Mouse (Mus musculus) hindbrain, postnatal 0 days (tissue): ENCODE data around the gene Lgals3. TPM values are rescaled to one million over a fixed set of nuclear protein-coding genes. Genes with fewer than 3 reads are reported as not detected.

Experiments used
- ATAC-seq: fragments of 200-750 bp; cut with Nextera tagmentation; 2 replicates; pipeline ENCODE4 v1.8.0; 2017; ENCODE audit warnings: mild to moderate bottlenecking, moderate TSS enrichment, moderate library complexity
- DNase-seq: peaks from one replicate; pipeline ENCODE4 v3.0.0-alpha.2; 2015; ENCODE audit warnings: low spot score
- H3K27ac ChIP-seq: fragments of 300-500 bp; sonication (generic); 2 replicates; pipeline ENCODE4 v1.5.1; 2014; ENCODE audit warnings: mild to moderate bottlenecking
- H3K27me3 ChIP-seq: fragments of 300-500 bp; sonication (generic); 2 replicates; pipeline ENCODE4 v1.6.1; 2014; ENCODE audit warnings: low read length, mixed read lengths; ENCODE audit not compliant: insufficient read depth
- H3K36me3 ChIP-seq: fragments of 300-500 bp; sonication (generic); 2 replicates; pipeline ENCODE4 v1.6.1; 2014; ENCODE audit warnings: low read length, mixed read lengths; ENCODE audit not compliant: insufficient read depth
- H3K4me1 ChIP-seq: fragments of 300-500 bp; sonication (generic); 2 replicates; pipeline ENCODE4 v1.6.1; 2014; ENCODE audit warnings: antibody characterized with exemption, low read length, mixed read lengths; ENCODE audit not compliant: insufficient read depth
- H3K4me2 ChIP-seq: fragments of 300-500 bp; sonication (generic); 2 replicates; pipeline ENCODE4 v1.6.1; 2014; ENCODE audit warnings: low read depth, mild to moderate bottlenecking, low read length, moderate library complexity, mixed read lengths
- H3K4me3 ChIP-seq: fragments of 300-500 bp; sonication (generic); 2 replicates; pipeline ENCODE4 v1.5.1; 2014; ENCODE audit warnings: low read length
- H3K9ac ChIP-seq: fragments of 300-500 bp; sonication (generic); replicated peaks from 2 replicates; pipeline ENCODE4 v1.6.1; 2014; ENCODE audit warnings: mild to moderate bottlenecking, low read length, moderate library complexity, mixed read lengths
- H3K9me3 ChIP-seq: fragments of 300-500 bp; sonication (generic); 2 replicates; pipeline ENCODE4 v1.6.1; 2016; ENCODE audit warnings: low read length, mixed read lengths
- CTCF ChIP-seq: IDR thresholded peaks from 2 replicates; pipeline ENCODE4 v1.5.1; 2016; ENCODE audit warnings: antibody characterized with exemption, control low read depth, low read depth
- WGBS: fragments of 180-500 bp; shearing (Covaris S2); extraction: QIAGEN DNeasy Blood & Tissue Kit; methylation state at CpG from one replicate; pipeline ENCODE4 v1.1.7; 2014; 5-methylcytosine and 5-hydroxymethylcytosine counted together
- polyA plus RNA-seq: library from polyadenylated mRNA; unstranded; fragments of >200 nt; fragmentation: Nextera tagmentation; extraction: Ambion mirVana; gene quantifications from 2 replicates; pipeline ENCODE4 v1.2.1, GENCODE M21; 2015
- total RNA-seq: library from RNA; depleted of rRNA; stranded (reverse); fragments of >200 nt; gene quantifications from 2 replicates; pipeline ENCODE4 v1.2.3, GENCODE M21; 2014; rRNA removed

Gene Lgals3
- total and polyA plus RNA-seq, 2 experiments from 2014 or later = 2.1 to 6.6 TPM

DNA sequence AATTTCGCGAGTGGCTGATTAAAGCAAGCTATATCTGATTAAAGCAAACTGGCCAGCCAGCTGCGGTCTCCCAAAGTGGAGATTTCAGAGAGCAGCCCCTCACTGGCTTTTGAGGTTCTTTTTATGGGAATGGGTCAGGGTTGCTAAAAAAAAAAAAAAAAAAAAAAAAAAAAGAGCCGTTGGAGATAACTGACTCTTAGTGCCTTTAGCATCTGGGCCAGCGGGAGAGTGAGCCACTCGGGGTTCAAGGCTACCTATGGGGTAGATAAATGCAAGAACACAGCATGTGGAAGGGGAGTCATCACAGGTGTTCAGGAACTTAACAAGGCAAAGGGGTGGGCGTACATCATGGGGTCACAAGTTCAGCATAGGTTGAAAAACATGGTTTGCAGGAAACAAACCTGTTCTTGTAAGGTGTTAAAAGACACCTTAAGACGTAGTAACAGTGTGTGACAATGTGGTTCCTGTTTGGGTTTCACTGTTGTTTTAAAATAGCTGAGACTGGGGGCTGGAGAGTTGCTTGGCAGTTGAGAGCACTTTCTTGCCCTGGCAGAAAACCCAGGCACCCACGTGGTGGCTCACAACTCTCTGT, 51.6 kb downstream of the Lgals3 start:
- H3K27me3 ChIP-seq = no peaks in the 10 kb centered on the region
- DNase-seq (no peak), ATAC-seq (no peak)
- H3K9me3 ChIP-seq = no peaks in the 10 kb centered on the region
- H3K9ac ChIP-seq = no peak overlapping the region
- H3K4me1 ChIP-seq = no peaks in the 10 kb centered on the region
- H3K27ac ChIP-seq = no peak overlapping the region
- no peak overlapping the region for H3K4me3 ChIP-seq
- H3K4me2 ChIP-seq = no peak overlapping the region
- TF ChIP-seq CTCF = no peak
- 86% methylated on average over 9 of the region's 9 CpGs for WGBS
- H3K36me3 ChIP-seq = no peaks in the 10 kb centered on the region

DNA sequence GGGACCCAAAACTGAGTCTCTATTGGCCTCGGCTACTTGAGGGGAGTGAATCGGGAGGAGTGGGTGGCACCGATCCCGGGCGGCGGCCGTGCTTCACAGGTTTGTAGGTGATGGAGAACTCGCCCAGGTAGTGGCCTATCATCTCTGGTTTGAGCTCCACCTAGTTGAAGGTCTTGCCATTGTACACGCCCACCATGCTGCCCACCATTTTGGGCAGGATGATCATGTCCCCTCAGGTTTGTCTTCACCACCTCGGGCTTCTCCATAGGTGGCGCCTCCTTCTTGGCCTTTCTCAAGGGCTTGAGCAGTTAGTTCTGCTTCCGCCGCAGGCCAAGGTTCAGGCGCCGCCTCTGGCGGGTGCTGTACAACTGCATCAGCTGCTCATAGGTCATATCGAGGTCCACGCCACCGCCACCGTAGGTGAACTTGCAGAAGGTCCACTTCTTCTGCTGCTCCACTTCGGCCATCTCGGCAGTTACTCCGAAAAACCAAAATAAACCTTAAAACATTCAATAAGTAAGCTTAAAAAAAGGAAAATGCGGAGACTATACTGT, 52.2 kb downstream of the Lgals3 start:
- H3K4me1 ChIP-seq = no peaks in the 10 kb centered on the region
- no peak overlapping the region for H3K4me3 ChIP-seq
- WGBS = 93% methylated on average over 24 of the region's 24 CpGs
- H3K9me3 ChIP-seq = no peaks in the 10 kb centered on the region
- H3K4me2 ChIP-seq = no peak overlapping the region
- ATAC-seq = no peak
- H3K9ac ChIP-seq = no peak overlapping the region
- DNase-seq = no peak
- no peaks in the 10 kb centered on the region for H3K27me3 ChIP-seq
- no peak for TF ChIP-seq CTCF
- H3K36me3 ChIP-seq = no peaks in the 10 kb centered on the region
- H3K27ac ChIP-seq = no peak overlapping the region

DNA sequence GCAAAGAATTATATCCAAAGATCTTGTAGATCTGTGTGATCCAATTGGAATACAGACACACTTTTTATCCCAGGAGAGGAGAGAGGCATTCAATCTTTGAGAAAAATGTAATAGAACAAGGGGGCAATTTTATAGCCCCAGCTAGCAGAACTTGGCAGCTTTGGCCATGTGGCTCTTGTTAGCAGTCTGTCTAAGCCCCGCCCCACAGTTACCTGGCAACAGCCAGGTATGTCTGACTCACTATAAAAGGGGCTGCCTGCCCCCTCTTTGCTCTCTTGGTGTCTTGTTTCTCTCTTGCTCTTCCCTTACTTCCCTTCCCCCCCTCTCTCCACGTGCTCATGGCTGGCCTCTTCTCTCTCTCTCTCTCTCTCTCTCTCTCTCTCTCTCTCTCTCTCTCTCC, 54.1 kb downstream of the Lgals3 start:
- Histone ChIP-seq H3K27ac (no peak overlapping the region), H3K4me3 (no peak overlapping the region), H3K36me3 (no peaks in the 10 kb centered on the region), H3K27me3 (no peaks in the 10 kb centered on the region), H3K9me3 (no peaks in the 10 kb centered on the region), H3K9ac (no peak overlapping the region), H3K4me2 (no peak overlapping the region), H3K4me1 (no peaks in the 10 kb centered on the region)
- DNase-seq (no peak), ATAC-seq (no peak)
- WGBS = 46% methylated on average over 2 of the region's 2 CpGs
- TF ChIP-seq CTCF = no peak

DNA sequence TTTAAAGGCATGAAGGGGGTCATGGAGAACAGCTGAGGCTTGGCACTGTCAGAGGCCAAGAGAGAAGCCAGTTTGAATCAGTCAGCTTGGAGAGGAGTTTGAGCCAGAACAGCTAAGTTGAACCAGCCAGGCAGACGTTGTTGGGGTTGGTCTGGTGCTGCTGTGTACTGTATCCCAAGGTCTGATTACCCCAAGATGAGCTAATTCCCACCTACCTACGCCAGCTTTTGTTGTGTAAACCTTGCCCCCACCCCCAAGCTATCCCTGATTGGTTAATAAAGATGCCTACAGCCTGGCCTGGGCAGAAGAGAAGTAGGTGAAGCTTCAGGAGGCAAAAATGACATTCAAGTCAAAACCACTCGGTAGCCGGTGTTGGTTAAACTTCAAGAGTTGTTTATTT, 54.9 kb downstream of the Lgals3 start:
- Histone ChIP-seq H3K4me3 (no peak overlapping the region), H3K27me3 (no peaks in the 10 kb centered on the region), H3K9me3 (no peaks in the 10 kb centered on the region), H3K27ac (no peak overlapping the region), H3K9ac (no peak overlapping the region), H3K4me1 (no peaks in the 10 kb centered on the region), H3K4me2 (no peak overlapping the region), H3K36me3 (no peaks in the 10 kb centered on the region)
- WGBS = 77% methylated on average over 4 of the region's 4 CpGs
- DNase-seq = no peak
- no peak for TF ChIP-seq CTCF
- ATAC-seq = no peak

DNA sequence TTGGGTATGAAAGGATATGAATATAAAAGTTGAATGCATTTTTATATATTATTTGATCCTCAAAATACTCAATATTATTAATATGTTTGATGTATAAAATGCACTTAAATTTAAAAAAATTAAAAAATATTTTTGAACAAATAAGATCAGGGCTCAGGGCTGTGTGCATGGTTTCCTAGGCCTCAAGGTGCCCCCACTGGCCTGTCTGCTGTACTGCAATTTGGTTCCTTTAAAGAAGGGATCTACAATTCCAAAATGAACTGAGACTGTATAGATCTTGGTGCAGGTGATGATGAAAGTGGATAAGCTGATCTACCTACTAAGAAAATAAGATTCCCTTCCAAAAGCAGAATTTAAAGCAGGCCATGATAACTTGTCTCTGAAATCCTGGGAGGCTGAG, 65.4 kb downstream of the Lgals3 start:
- Histone ChIP-seq H3K4me2 (no peak overlapping the region), H3K27ac (no peak overlapping the region), H3K4me3 (no peak overlapping the region), H3K27me3 (no peaks in the 10 kb centered on the region), H3K9me3 (no peaks in the 10 kb centered on the region), H3K9ac (no peak overlapping the region), H3K36me3 (no peaks in the 10 kb centered on the region), H3K4me1 (no peaks in the 10 kb centered on the region)
- DNase-seq = peak; percentile 17
- TF ChIP-seq CTCF = peak; percentile 44
- ATAC-seq = no peak

Other genes with a start within 250 kb of the Lgals3 start
- 6.2 and 10.7 TPM in 2 replicates for gene Gch1, start 178.3 kb upstream of the Lgals3 start, total RNA-seq
- 6.1 and 6.2 TPM in 2 replicates for gene Gch1, start 178.3 kb upstream of the Lgals3 start, polyA plus RNA-seq
- 8.5 and 10.7 TPM in 2 replicates for gene Wdhd1, start 90.9 kb upstream of the Lgals3 start, total RNA-seq
- gene Wdhd1, start 90.9 kb upstream of the Lgals3 start, polyA plus RNA-seq = 9.4 and 9.7 TPM in 2 replicates
- 5.6 and 7.2 TPM in 2 replicates for gene Socs4, start 90.8 kb upstream of the Lgals3 start, total RNA-seq
- 2.2 and 2.8 TPM in 2 replicates for gene Socs4, start 90.8 kb upstream of the Lgals3 start, polyA plus RNA-seq
- 49.2 and 50.3 TPM in 2 replicates for gene Mapk1ip1l, start 69.5 kb upstream of the Lgals3 start, total RNA-seq
- 31.8 and 33.9 TPM in 2 replicates for gene Mapk1ip1l, start 69.5 kb upstream of the Lgals3 start, polyA plus RNA-seq
- 6.3 and 10.0 TPM in 2 replicates for gene Dlgap5, start 50.7 kb downstream of the Lgals3 start, total RNA-seq
- 5.5 and 6.5 TPM in 2 replicates for gene Dlgap5, start 50.7 kb downstream of the Lgals3 start, polyA plus RNA-seq
- 20.6 and 62.0 TPM in 2 replicates for gene Fbxo34, start 82.7 kb downstream of the Lgals3 start, total RNA-seq
- 39.7 and 41.0 TPM in 2 replicates for gene Fbxo34, start 82.7 kb downstream of the Lgals3 start, polyA plus RNA-seq
- 5.2 and 6.1 TPM in 2 replicates for gene Atg14, start 202.9 kb downstream of the Lgals3 start, total RNA-seq
- 22.5 and 23.5 TPM in 2 replicates for gene Atg14, start 202.9 kb downstream of the Lgals3 start, polyA plus RNA-seq